Mouse (Mus musculus): ENCODE data around the gene Nrxn2. TPM values are rescaled to one million over a fixed set of nuclear protein-coding genes. Genes with fewer than 3 reads are reported as not detected.

Nrxn2 gene
- total RNA-seq, 2 experiments from 2014 or later, result 3.4 to 3.7 TPM

DNA sequence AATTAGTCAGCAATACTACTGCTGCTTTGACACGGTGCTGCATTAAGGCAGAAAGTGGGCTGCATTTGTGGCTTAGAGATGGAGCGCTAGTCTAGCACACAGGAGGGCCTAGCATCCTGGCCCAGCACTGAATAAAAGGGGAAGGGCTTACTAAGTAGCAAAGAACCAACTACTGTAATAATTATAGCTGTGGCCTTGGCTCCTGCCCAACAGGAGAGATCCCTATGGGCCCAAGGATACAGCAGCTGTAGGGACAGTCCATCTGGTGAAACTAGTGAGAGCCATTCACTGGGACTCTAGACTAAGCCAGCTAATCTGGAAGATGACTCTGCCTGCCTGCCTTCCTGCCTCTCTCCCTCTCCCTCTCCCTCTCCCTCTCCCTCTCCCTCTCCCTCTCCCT is 147.9 kb downstream of the Nrxn2 start:
- no peak for DNase-seq (ENCODE audit: low spot score in 2 of 2)

DNA sequence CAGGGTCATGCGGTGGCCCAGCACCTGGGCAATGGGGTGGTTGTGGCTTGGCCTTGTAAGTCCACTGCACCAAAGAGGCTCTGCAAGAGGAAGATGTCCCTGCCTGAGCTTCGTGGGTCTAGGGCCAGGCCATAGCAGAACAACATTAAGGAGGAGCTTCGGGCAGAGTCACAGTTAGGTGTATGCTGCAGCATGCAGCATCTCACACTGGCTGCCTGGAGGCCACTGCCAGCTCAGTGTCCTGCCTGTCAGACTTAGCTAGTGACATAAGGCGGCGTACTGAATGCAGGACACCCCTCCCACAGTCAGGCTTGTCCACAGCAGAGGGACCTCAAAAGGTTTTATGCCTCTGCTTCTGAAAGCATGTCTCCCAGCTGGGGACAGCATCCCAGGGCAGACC is 150.5 kb downstream of the Nrxn2 start:
- no peak for DNase-seq (ENCODE audit: low spot score in 2 of 2)

DNA sequence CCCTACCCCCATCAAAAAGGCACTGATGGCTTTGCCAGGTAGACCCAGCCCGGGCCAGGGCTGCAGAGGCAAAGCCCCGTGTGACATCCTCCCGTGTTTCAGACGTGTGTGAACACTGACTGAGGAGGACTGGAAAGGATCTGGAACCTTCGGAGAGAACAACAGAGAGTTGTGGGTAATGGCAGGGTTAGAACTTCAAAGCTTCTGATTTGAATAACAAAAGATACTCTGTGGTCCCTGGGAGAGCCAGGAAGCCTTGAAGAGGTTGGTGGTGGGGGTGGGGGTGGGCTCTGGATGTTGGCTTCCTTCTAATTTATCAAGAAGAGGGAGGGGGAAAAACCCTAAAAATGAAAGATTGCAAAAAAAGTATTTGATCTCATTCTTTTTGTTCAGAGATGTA is 151.0 kb downstream of the Nrxn2 start:
- DNase-seq (ENCODE audit: low spot score in 2 of 2), result no peak

DNA sequence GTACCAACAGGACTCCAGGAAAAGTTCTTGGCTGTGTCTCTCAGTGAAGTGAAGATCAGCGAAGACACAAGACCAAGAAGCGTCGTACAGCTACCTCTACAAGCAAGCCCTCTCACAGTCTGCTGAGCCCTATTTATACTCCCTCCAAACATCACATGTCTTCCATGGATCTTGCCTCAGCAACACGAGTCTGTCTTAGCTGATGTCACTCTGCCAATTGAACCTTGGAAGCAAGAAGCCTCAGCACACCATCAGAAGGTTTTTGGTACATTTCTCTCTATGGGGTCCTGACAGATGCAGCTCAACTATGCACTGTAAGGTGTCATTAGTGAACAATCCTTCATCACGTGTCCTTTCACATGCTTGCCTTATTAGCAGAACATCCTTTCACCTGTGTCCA is 152.9 kb downstream of the Nrxn2 start:
- no peak for DNase-seq (ENCODE audit: low spot score in 2 of 2)

DNA sequence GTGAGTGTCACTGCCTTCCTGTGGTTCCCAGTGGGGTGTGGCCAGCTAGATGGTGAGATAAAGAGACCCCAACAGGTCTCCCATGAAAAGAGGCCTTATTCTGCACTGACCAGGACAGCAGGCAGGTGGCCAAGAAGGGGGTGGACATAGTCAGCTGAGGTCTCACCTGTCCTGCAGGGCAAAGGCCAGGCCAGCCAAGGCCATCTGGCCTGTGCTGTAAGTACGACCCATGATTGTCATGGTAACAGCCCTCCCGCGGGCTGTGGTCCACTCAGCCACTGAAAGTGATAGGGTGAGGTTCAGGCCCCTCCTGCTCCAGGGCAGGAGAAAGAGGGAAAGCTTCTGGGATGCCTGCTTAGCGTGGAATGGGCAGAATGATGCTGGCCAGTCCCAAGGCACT is 153.5 kb downstream of the Nrxn2 start:
- no peak for DNase-seq (ENCODE audit: low spot score in 2 of 2)

Small RNA genes lying within 50 kb of the gene (microRNA-seq; reads per million reads assigned to microRNA genes)
- not detected for gene Gm26460

Other genes starting within 250 kb of the Nrxn2 start
- not detected for gene Majin, start 234.3 kb upstream of the Nrxn2 start, total RNA-seq (2021)
- gene Gpha2, start 192.4 kb upstream of the Nrxn2 start, total RNA-seq (2021), result not detected
- gene Ppp2r5b, start 182.9 kb upstream of the Nrxn2 start, total RNA-seq (2021), result 10 to 100 TPM; 26.2 to 26.4 TPM
- 10 to 100 TPM; 15.5 to 16.7 TPM for gene Atg2a, start 177.1 kb upstream of the Nrxn2 start, total RNA-seq (2021)
- gene Ehd1, start 142.0 kb upstream of the Nrxn2 start, total RNA-seq (2021), result 10 to 100 TPM; 91.3 to 93.9 TPM
- 1 to 10 TPM; 6.9 to 7.7 TPM for gene Cdc42bpg, start 112.3 kb upstream of the Nrxn2 start, total RNA-seq (2021)
- gene Men1, start 83.8 kb upstream of the Nrxn2 start, total RNA-seq (2021), result 10 to 100 TPM; 23.6 to 24.5 TPM
- gene Map4k2, start 77.6 kb upstream of the Nrxn2 start, total RNA-seq (2021), result 10 to 100 TPM; 18.4 to 21.4 TPM
- 100 to 1,000 TPM; 150 to 183 TPM for gene Sf1, start 55.0 kb upstream of the Nrxn2 start, total RNA-seq (2021)
- gene Pygm, start 34.3 kb upstream of the Nrxn2 start, total RNA-seq (2021), result 1,000 to 10,000 TPM; 2,079 to 2,155 TPM
- gene Rasgrp2, start 19.4 kb upstream of the Nrxn2 start, total RNA-seq (2021), result 10 to 100 TPM; 37.4 to 40.2 TPM
- gene Slc22a12, start 124.3 kb downstream of the Nrxn2 start, total RNA-seq (2021), result not detected